Mouse (Mus musculus): ENCODE measurements around the gene Neurl3.
A peak's percentile ranks its signal among the peaks of the same experiment; 100 is the strongest.

Gene Neurl3

GRCm38 (mm10) chr1:36296466-36297149 lies 22.1 kb upstream of the Neurl3 start:
- no peak for DNase-seq (ENCODE audit: low read depth)

DNA sequence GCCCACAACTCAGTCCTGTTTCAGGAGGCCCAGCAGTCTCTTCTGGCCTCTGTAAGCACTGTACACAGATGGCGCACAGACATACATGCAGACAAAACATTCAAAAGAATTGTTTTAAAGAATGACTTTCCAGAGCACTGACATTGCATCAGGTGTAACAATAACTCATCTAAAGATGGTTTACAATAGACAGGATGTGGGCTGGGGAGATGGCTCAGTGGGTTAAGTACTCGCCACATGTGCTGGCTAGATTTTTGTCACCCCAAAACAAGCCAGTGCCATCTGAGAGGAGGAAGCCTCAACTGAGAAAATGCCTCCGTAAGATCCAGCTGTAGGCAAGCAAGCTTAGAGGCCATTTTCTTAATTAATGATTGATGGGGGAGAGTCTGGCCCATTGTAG lies 19.9 kb upstream of the Neurl3 start:
- DNase-seq (ENCODE audit: low read depth): no peak

DNA sequence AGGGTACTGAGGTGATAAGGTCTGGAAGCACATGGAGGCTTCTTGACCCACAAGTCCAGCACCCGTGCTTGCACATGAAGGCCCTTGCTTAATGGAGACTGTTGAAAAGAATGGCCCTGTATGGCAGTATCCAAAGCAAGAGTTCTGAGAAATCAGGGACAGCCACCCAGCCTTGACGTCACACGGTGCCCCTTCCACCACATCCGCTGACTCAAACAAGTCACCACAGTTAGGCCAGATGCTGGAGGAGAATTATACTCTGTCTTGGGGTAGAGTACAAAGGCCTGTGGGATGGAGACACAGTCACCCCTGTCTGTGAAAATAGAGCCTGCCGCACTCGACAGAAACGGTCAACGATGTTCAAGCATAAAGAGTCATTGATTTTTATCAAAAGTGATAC lies 19.0 kb upstream of the Neurl3 start:
- no peak for DNase-seq (ENCODE audit: low read depth)

DNA sequence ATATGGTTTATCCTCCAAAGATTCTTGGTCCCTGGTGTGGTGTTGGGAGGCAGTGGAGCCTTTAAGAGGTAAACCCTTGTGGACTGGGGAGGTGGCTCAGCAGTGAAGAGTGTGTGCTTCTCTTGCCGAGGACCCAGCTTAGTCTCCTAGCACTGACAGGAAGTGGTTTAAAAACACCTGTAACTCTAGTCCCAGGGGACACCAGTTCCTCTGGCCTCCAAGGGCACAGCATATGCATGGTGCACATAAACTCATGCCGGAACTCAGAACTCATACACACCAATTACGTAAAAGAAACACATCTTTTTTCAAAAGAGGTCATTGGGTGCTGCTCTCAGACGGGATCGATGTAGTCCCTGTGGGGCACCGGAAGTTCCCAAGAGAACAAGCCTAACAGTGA lies 7.4 kb upstream of the Neurl3 start:
- DNase-seq (ENCODE audit: low read depth): no peak

DNA sequence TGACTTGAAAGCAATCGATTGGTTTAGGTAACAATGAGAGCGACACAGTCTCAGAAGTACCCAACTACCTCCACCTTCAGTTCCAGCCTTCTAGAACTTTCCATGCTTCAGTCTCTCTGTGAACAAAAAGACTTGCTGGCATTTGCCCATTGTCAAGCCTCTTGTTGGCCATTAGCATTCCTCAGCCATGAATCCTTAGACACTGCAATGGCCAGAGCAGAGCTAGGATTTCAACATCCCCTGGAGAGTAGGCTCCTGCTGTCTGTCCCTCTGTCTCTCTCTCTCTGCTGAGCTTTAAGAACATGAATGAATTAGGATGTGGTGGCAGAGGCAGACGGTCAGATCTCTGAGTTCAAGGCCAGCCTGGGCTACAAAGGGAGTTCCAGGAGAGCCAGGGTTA lies 6.5 kb upstream of the Neurl3 start:
- DNase-seq (ENCODE audit: low read depth): no peak

DNA sequence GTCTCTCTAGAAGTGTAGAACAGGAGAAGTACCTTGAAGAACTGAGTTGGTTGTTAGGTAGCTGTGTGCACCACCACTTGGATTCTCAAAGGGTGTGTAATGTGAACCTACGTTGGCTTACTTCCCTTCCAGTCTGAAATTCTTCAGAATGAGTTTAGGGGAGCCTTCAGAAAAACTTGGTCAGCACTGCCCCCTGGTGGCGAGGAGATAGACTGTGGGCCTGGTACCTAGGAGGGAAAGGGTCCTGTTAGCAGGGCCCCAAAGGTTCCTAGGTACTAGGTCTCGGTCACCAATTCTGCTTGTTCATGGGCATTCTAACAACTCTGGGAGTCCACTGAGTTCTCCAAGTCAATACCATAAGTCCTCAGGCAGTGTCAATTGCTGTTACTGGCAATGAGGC lies 4.7 kb upstream of the Neurl3 start:
- peak; percentile 93 for DNase-seq (ENCODE audit: low read depth)

DNA sequence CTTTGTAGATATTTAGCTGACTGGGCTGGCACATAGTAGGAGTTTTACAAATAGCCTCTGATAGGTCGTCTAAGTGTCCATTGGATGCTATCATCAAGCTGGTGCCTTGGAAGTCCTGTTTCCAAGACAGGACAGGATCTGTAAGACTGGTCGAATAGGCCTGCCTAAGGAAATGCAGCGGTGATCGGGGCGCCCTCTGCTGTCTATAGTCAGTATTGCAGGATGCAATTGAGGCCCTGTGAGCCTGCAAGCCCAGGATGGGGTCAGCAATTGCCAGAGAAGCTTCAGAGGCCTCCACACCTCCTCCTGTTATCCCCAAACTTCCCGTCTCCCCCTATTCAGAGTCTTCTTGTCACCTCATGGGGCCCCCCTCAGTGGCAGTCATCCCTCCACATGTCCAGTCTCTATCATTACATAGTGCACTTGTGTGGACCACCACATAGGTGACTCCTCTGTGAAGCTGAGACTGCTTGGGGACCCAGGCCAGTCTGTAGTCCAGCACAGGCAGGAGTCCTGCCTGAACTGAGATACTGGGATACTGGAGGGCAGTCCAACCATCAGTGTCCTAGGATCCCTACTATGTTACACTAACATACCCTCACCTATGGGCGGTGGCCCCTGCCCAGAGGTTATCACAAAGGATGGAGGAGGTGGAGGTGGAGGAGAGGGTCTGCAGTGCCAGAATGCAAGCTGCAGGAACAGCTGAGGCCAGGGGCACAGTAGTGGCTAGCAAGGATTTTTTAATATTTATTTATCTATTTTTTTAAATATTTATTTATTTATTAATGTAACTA lies 3.0 kb upstream of the Neurl3 start:
- DNase-seq (ENCODE audit: low read depth): peak; percentile 74

DNA sequence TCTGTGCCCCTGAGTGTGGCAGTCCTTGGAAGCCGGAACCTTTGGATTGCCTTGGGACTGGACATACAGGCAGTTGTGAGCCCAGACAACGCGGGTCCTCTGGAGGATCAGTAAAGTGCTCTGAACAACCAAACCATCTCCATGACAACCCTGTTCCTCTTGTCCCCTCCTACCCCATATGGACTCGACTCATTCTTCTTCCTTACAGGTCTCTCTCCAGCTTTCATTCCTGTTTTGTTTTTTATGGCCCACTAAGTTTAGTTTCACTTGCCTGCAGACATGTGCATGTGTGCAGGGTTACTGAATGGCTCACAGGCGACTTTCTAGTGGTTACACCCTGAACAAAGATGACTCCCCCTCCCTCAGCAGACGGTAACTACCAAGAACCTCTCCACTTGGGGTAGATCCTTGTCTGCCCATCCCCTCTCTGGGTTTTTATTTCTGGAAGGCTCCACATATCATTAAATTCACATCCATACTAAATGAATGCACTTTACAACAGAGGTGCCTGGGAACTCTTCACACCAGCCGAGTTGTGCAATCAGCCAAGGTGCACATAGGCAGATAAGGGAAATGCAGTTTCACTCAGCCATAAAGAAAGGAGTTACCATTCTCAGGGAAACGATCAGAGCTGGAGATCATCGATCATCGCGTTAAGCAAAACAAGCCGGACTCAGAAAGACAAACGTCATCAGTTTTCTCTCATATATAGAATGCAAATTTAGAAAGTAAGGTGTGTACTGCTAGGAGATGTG lies 1.3 kb upstream of the Neurl3 start:
- no peak for DNase-seq (ENCODE audit: low read depth)

- DNase-seq (ENCODE audit: low read depth): peak; percentile 70
Measured at GRCm38 (mm10) chr1:36273288-36273687, 1.2 kb downstream of the Neurl3 start.

DNA sequence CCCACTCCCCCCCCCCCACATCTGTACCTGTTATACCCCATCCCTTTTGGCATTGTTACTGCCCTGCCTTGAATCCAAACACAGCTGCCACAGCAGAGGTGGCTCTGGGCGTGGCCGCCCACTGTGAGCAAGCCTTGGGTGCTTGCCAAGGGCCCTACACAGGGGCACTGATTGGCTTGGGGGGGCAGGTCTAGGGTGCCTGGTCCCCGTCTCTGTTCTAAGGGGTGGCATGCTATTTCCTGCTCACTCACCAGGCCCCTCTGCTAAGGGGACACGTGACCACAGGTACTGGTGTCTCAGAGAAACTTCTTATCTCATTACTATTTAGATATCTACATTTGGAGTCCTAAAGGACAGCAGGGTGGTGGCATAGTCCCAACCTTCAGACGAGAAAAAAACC lies 1.9 kb downstream of the Neurl3 start:
- no peak for DNase-seq (ENCODE audit: low read depth)

DNA sequence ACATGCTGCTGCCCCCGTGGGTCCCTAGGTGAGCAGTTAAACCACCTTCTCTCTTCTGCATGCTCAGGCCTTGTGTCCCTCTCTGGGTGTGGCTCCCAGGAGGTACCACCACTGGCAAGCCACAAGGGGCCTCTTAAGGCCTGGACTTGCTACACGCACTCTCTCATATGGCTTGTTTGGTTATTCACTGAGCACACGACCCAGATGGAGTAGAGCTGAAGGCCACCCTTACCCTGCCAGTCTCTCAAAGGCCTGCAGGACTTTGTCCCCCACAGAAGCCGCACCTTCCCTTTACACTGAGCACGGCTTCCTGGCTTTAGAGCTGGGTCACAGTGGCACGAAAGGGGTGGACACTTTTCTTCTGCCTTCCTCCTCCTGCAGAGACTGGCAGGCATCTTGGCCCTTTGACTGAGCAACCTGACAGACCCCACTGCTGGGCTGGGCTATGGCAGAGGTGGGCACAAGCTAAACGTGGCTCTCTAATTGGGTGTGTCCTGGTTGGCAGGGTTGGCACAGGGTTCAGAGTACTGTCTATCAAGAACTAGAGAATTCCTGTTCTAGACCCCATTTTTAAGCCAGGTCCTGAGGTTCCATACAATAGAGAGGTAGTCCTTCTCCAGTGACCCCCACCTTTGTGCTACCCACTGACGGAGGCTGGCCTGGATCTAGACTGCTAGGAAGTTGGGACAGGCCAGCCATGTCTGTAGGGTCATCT lies 2.8 kb downstream of the Neurl3 start:
- no peak for DNase-seq (ENCODE audit: low read depth)

DNA sequence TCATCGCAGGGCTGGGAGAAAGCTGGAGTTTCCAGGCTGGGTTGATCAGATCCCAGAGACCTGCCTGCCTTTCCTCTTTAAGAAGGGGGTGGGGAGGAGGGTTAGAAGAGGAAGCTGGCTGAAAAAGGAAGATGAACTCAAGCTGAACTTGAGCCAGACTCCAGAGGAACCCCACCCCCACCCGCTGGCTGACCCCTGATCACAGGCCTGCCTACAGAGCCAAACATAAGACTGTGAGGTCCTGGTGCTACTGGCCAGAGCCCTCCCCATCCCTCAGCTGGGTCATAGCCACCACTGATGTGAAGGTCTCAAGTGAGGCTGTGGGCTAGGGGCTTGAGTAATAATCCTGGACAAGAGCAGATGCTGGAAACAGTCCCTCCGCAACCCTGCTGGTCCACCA lies 3.8 kb downstream of the Neurl3 start:
- no peak for DNase-seq (ENCODE audit: low read depth)

- no peak for DNase-seq (ENCODE audit: low read depth)
Measured at GRCm38 (mm10) chr1:36269121-36269795, 5.2 kb downstream of the Neurl3 start.

DNA sequence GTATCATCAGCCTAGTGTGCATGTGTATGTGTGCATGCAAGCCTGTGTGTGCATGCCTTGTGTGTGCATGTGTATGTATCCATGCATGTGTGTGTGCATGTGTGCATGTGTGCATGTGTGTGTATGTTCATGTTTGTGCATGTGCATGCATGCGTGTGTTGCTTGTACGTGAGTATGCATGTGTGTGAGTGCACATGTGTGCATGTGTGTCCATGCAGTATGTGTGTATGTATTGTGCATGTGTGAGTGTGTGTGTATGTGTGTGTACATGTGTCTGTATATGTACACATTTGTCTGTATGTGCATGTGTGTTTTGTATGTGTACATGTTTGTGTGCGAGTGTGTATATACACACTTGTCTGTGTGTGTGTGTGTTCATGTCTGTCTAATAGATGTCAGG lies 6.9 kb downstream of the Neurl3 start:
- DNase-seq (ENCODE audit: low read depth): no peak

- no peak for DNase-seq (ENCODE audit: low read depth)
Measured at GRCm38 (mm10) chr1:36266293-36266692, 8.2 kb downstream of the Neurl3 start.

GRCm38 (mm10) chr1:36263833-36264488 lies 10.5 kb downstream of the Neurl3 start:
- peak; percentile 75 for DNase-seq (ENCODE audit: low read depth)

DNA sequence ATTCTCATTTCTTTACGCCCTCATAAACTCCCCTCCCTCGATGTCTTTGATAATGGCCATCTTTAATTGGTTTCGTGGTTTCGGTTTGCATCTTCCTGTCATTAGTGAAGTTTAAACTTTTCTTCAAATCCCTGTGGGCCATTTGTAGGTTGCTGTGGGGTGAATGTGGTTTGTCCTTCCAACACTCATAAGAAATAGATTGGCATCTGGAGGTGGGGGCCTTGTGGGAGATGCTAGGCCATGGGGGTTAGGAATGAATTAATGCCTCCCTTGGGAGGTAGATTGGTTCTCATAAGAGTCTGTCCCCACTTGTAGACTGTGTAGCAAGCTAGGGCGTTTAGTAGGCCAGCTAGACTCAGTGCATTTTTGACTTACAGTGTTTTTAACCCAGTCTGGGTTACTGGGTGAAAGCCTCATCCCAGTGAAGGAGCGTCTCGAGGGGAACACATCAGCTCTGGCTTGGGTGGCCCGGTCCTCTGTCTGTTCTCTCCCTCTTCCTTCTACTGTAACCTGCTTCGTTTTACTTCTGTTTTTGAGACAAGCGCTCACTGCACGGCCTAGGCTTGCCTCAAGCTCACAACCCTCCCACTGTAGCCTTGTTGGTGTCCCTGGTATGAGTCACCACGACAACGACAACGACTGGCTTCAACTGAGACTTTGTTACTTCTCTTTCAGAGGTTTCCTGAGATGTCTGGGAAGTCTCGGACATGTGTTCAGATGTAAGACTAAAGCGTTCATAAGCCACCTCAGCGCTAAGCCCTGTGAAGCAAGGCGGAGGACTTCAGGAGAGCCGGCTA lies 12.6 kb downstream of the Neurl3 start:
- peak; percentile 72 for DNase-seq (ENCODE audit: low read depth)

DNA sequence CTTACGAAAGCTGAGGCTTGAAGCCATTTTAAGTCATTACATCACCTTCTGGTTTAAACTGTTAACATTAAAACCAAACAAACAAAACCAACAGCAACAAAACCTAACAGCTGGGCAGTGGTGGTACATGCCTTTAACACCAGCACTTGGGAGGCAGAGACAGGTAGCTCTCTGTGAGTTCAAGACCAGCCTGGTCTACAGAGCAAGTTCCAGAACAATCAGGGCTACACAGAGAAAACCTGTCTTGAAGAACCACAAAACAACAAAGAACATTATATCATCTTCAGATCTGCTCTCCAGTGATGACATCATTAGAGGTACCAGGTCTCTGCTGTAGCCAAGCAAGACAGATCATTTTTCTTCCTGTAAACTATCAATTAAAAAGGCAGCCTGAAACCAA lies 14.1 kb downstream of the Neurl3 start:
- DNase-seq (ENCODE audit: low read depth): no peak

DNA sequence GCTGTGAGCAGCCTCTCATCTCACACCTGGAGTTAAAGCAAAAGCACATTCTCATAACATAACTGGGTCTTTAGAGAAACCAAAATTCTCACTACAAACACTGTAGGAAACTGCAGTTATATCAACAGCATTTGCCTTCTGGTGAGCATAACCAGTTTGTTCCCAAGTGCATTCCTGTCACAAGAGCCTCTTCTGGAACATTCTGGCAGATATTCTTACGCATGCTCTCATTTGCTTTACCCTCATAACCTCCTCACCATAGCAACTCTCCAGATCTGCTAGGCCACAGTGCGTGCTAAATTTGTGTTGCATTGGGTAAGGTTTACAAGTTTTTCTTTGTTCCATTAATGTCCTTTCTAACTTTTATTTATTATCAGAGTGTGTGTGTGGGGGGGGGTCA lies 15.2 kb downstream of the Neurl3 start:
- no peak for DNase-seq (ENCODE audit: low read depth)

GRCm38 (mm10) chr1:36258631-36259030 lies 15.8 kb downstream of the Neurl3 start:
- DNase-seq (ENCODE audit: low read depth): no peak

All from c-Kit-positive CD71-negative TER-119-negative erythroid progenitor cells, embryonic 14.5 days (primary cell).